Mouse (Mus musculus) CD4-positive naive resting alpha-beta T cell, adult 76 days (primary cell): ENCODE measurements around the gene Kifap3. TPM values are rescaled to one million over a fixed set of nuclear protein-coding genes. Genes with fewer than 3 reads are reported as not detected.

ENCODE experiments used
- total RNA-seq: library from RNA; stranded (reverse); gene quantifications from one replicate; pipeline ENCODE4 v1.2.4, GENCODE M21; 2023

Kifap3 gene
- 2.9 TPM for total RNA-seq

DNA sequence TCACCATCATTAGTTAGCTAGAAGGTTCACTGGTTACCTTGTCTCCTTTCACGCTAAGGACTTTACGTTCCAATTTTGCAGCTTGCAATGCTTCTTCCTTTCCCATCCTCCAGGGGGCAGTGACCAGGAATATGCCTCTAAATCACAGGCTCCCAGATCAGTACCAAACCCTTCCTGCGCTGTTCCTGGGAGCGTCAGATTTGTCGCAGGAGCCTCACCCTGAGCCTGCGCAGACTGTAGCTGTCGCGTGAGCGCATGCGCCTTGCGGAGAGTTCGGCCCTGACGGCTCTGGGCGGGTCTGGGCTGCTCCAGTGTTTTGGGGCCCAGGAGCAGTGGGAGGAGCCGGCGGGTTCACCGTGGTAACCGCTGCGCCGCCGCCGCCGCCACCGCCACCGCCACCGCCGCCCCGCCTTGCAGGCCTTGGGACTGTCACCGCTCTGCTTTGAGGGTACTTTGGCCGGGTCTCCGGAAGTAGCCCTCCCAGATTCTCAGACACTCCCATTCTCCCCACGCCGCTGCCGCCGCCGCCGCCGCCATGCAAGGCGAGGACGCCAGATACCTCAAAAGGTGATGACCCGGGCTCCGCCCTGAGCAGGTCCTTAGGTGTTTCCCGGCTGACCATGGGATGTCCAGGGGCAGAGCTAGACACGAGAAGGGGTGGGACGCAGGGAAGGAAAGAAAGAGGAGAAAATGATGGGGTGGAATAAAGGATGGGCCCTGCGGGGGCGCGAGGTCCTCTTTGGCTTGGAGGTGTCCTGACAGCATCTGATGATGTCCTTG is at the start of gene Kifap3:
Gene Kifap3 (plus strand): TSS at position 248 of the 780 bp plus-strand sequence.

DNA sequence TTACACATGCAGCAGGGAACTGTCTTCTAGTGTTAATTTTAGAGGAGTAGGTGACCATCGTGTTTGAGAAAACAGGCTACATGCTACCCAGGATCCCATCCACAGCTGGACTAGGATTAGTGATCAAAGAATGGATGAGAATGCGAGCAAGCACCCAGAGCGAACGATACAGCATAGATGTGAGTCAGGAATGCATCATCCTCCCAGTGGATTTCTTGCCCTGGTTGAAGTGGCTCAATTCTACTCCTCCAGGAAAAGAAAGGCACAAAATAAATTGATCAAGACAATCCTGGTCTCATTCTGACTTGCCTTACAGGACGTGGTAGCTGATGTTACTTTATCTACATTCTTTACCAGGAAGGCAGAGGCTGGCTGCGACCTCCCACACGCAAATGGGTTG is 149.5 kb downstream of the Kifap3 start, which contains the start of gene Scyl3:
Gene Scyl3 (plus strand): TSS at position 255 of the 400 bp plus-strand sequence.

Other genes with a start within 250 kb of the Kifap3 start
- gene Mettl11b, start 54.4 kb upstream of the Kifap3 start, total RNA-seq, result not detected
- 41.7 TPM for gene Scyl3, start 149.5 kb downstream of the Kifap3 start, total RNA-seq
- gene BC055324, start 215.2 kb downstream of the Kifap3 start, total RNA-seq, result 3.7 TPM
- 4.7 TPM for gene Mettl18, start 215.3 kb downstream of the Kifap3 start, total RNA-seq